ENCODE assay signal across 8 mouse cellular contexts in the genomic region with DNA sequence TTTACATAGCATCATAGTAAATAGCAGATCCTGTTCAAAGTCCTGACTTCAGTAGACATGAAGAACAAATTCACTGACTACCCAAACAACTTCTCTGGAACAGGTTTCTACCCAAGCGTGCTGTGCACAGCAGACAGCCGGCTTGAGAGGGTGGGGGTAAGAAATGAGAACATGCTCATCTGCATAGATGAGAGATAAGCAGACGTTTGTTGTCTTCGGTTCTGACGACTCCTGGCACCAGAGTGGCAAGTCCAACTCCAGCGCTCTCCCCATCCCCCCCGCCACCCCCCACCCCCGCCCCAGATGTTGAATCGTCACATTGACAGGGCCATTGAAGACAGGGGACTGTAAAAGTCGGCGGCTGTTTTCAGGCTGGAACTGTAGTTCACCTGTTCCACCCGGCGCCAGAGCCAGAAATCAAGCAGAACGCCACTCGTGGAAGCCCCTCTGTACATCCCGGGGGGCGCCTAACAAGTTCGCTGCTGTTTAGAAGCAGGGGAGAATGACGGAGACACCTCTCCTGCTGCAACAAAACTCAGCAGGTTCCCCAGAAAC. TPM values are rescaled to one million over a fixed set of nuclear protein-coding genes. Genes with fewer than 3 reads are reported as not detected.
A peak's percentile ranks its signal among the peaks of the same experiment; 100 is the strongest.
DNase-seq lines count a peak whose midpoint lies in the region; ATAC-seq and TF ChIP-seq lines count a peak whose summit lies in the region.

No protein-coding gene starts in this region.

- peak overlapping the region; percentile 79 for H3K4me3 ChIP-seq in lung, embryonic 16.5 days (ENCODE audit: low read length)
- H3K4me3 ChIP-seq in forebrain, embryonic 10.5 days = peak overlapping the region; percentile 86
- H3K4me3 ChIP-seq in limb, embryonic 14.5 days (replicated peaks; ENCODE audit: low read length) = peak overlapping the region; percentile 80
- peak overlapping the region; percentile 87 for H3K4me3 ChIP-seq in neural tube, embryonic 15.5 days (replicated peaks)

- peak overlapping the region; percentile 69 for H3K4me2 ChIP-seq in lung, embryonic 16.5 days (ENCODE audit: low read depth, low read length)
- peak overlapping the region; percentile 95 for H3K4me2 ChIP-seq in limb, embryonic 14.5 days (replicated peaks; ENCODE audit: low read depth, low read length, severe bottlenecking)
- H3K4me2 ChIP-seq in neural tube, embryonic 15.5 days = peak overlapping the region; percentile 98

- H3K9ac ChIP-seq in lung, embryonic 16.5 days (ENCODE audit: low read length) = peak overlapping the region; percentile 79
- peak overlapping the region; percentile 75; the same call in 1 of the 2 replicates for H3K9ac ChIP-seq in limb, embryonic 14.5 days (ENCODE audit: low read depth, low read length, severe bottlenecking)
- peak overlapping the region; percentile 79 for H3K9ac ChIP-seq in neural tube, embryonic 15.5 days (replicated peaks)

- peak; percentile 38 for DNase-seq in cerebellum, adult 8-10 months
- no peak for DNase-seq in cerebellum, postnatal 14 days
- no peak for DNase-seq in lung, postnatal 25 days (ENCODE audit: low spot score)
- DNase-seq in forebrain, embryonic 10.5 days (ENCODE audit: extremely low spot score, low spot score) = peak; percentile 26
- DNase-seq in limb, embryonic 14.5 days (ENCODE audit: low spot score) = no peak
- no peak for DNase-seq in gastrocnemius, postnatal 4 days (ENCODE audit: low spot score in 2 of 2)

- no peak for ATAC-seq in lung, embryonic 16.5 days (ENCODE audit: low read depth)
- ATAC-seq in limb, embryonic 14.5 days (ENCODE audit: low FRiP score, low read depth) = no peak
- ATAC-seq in neural tube, embryonic 15.5 days (ENCODE audit: low FRiP score) = peak; percentile 26

- no peaks in the 10 kb centered on the region for H3K36me3 ChIP-seq in lung, embryonic 16.5 days (ENCODE audit: control insufficient read depth, insufficient read depth, low read length)
- no peaks in the 10 kb centered on the region for H3K36me3 ChIP-seq in forebrain, embryonic 10.5 days (replicated peaks)
- no peaks in the 10 kb centered on the region for H3K36me3 ChIP-seq in limb, embryonic 14.5 days (ENCODE audit: control insufficient read depth, insufficient read depth, low read length)
- H3K36me3 ChIP-seq in neural tube, embryonic 15.5 days = no peaks in the 10 kb centered on the region

- no peaks in the 10 kb centered on the region for H3K9me3 ChIP-seq in lung, embryonic 16.5 days (ENCODE audit: control insufficient read depth, low read length)
- H3K9me3 ChIP-seq in forebrain, embryonic 10.5 days = no peaks in the 10 kb centered on the region
- H3K9me3 ChIP-seq in limb, embryonic 14.5 days (ENCODE audit: control insufficient read depth, low read length) = no peaks in the 10 kb centered on the region
- no peaks in the 10 kb centered on the region for H3K9me3 ChIP-seq in neural tube, embryonic 15.5 days (replicated peaks)

- no peak for TF ChIP-seq POLR2A in limb, embryonic 14.5 days (IDR thresholded peaks at IDR 0.05; ENCODE audit: borderline replicate concordance, extremely low read depth, insufficient read depth, insufficient read length)

- peak overlapping the region; percentile 67 for H3K27ac ChIP-seq in lung, embryonic 16.5 days (ENCODE audit: low read length)
- H3K27ac ChIP-seq in forebrain, embryonic 10.5 days = peak overlapping the region; percentile 92
- no peak overlapping the region for H3K27ac ChIP-seq in limb, embryonic 14.5 days (replicated peaks; ENCODE audit: low read depth, low read length)
- H3K27ac ChIP-seq in neural tube, embryonic 15.5 days (replicated peaks) = no peak overlapping the region

- H3K27me3 ChIP-seq in lung, embryonic 16.5 days (ENCODE audit: control insufficient read depth, insufficient read depth, low read depth, low read length) = peaks cover 11% of the 10 kb centered on the region
- H3K27me3 ChIP-seq in forebrain, embryonic 10.5 days (ENCODE audit: poor library complexity, severe bottlenecking) = peaks cover 58% of the 10 kb centered on the region
- H3K27me3 ChIP-seq in limb, embryonic 14.5 days (ENCODE audit: control insufficient read depth, insufficient read depth, low read length) = peaks cover 23% of the 10 kb centered on the region; the same call in 1 of the 2 replicates
- H3K27me3 ChIP-seq in neural tube, embryonic 15.5 days (replicated peaks) = 0 out of 2 replicates have a peak, but pooled peaks cover 13% of the 10 kb centered on the region

- under 1% methylated on average over 19 of the region's 19 CpGs for WGBS in lung, embryonic 16.5 days
- under 1% methylated on average over 19 of the region's 19 CpGs for WGBS in forebrain, embryonic 10.5 days
- WGBS in limb, embryonic 14.5 days = 1% methylated on average over 19 of the region's 19 CpGs
- WGBS in neural tube, embryonic 15.5 days = 0% methylated on average over 19 of the region's 19 CpGs

- peaks cover 16% of the 10 kb centered on the region for H3K4me1 ChIP-seq in lung, embryonic 16.5 days (replicated peaks; ENCODE audit: control insufficient read depth, insufficient read depth, low read length)
- H3K4me1 ChIP-seq in forebrain, embryonic 10.5 days = peaks cover 51% of the 10 kb centered on the region
- peaks cover 12% of the 10 kb centered on the region; the same call in 1 of the 2 replicates for H3K4me1 ChIP-seq in limb, embryonic 14.5 days (ENCODE audit: control insufficient read depth, insufficient read depth, low read length)
- H3K4me1 ChIP-seq in neural tube, embryonic 15.5 days = peaks cover 26% of the 10 kb centered on the region

RNA-seq across cellular contexts. Expression of gene Pip5k1b, which starts 0.7 kb away (rescaled TPM):
- 3.8 TPM in 2 replicates for polyA plus RNA-seq in lung, embryonic 16.5 days (2015; fragmentation: Nextera tagmentation; extraction: Ambion mirVana)
- polyA plus RNA-seq in forebrain, embryonic 10.5 days (2016; fragmentation: Nextera tagmentation; extraction: Ambion mirVana) = 1.7 and 2.1 TPM in 2 replicates
- polyA plus RNA-seq in limb, embryonic 14.5 days (2012; rRNA removed) = 1.4 and 1.7 TPM in 2 replicates
- polyA plus RNA-seq in limb, embryonic 14.5 days (2014; fragmentation: Nextera tagmentation; extraction: Ambion mirVana) = 0.57 and 0.83 TPM in 2 replicates
- polyA plus RNA-seq in neural tube, embryonic 15.5 days (2015; fragmentation: Nextera tagmentation; extraction: Ambion mirVana) = 1.6 and 2.6 TPM in 2 replicates
- total RNA-seq in gastrocnemius, postnatal 4 days (2021) = 1 to 10 TPM; 1.7 to 1.9 TPM

Comparison
In these comparisons a context has a peak if more than half of its experiments do, and no peak if none do; other contexts are left out.
1. DNase-seq: peak in cerebellum, adult 8-10 months (single experiment) and forebrain, embryonic 10.5 days (single experiment); none in cerebellum, postnatal 14 days (0 of 2), lung, postnatal 25 days (single experiment), limb, embryonic 14.5 days (single experiment) and gastrocnemius, postnatal 4 days (0 of 2).
2. H3K27ac ChIP-seq: peak in lung, embryonic 16.5 days (single experiment) and forebrain, embryonic 10.5 days (single experiment); none in limb, embryonic 14.5 days (single experiment) and neural tube, embryonic 15.5 days (single experiment).
3. Peak in every context shown above with its lines, with median percentiles within 50 percentile points of each other: H3K4me2 ChIP-seq, H3K4me3 ChIP-seq and H3K9ac ChIP-seq.